Mouse (Mus musculus): Measurements from ENCODE around the gene Agap3. TPM values are rescaled to one million over a fixed set of nuclear protein-coding genes. Genes with fewer than 3 reads are reported as not detected.

Gene Agap3
- polyA plus RNA-seq, 1 experiment, result 44.7 TPM

- Histone ChIP-seq H3K27ac (ENCODE audit: insufficient read depth, low read length) (no peak overlapping the region), H3K4me1 (ENCODE audit: control insufficient read depth, insufficient read depth, insufficient read length) (no peaks in the 10 kb centered on the region), H3K27me3 (ENCODE audit: control insufficient read depth, insufficient read depth, low read length) (no peaks in the 10 kb centered on the region), H3K36me3 (ENCODE audit: control insufficient read depth, insufficient read depth, low read length) (no peaks in the 10 kb centered on the region), H3K4me3 (ENCODE audit: extremely low read depth, insufficient read depth, insufficient read length) (no peak overlapping the region)
- no peak for DNase-seq (ENCODE audit: low read depth in 1 of 2, low spot score in 2 of 2)
- TF ChIP-seq CTCF (IDR thresholded peaks at IDR 0.05; ENCODE audit: extremely low read depth, insufficient read depth, insufficient read length, insufficient replicate concordance) (no peak), POLR2A (IDR thresholded peaks at IDR 0.05; ENCODE audit: low read depth, low read length) (no peak)
- WGBS, result 54% methylated on average over 5 of the region's 5 CpGs
These were observed 82.3 kb downstream of the Agap3 start for GRCm38 (mm10) chr5:24534292-24534691.

- no peak overlapping the region for H3K27ac ChIP-seq (ENCODE audit: insufficient read depth, low read length)
- H3K4me3 ChIP-seq (ENCODE audit: extremely low read depth, insufficient read depth, insufficient read length), result no peak overlapping the region
- no peaks in the 10 kb centered on the region for H3K27me3 ChIP-seq (ENCODE audit: control insufficient read depth, insufficient read depth, low read length)
- DNase-seq (ENCODE audit: low read depth in 1 of 2, low spot score in 2 of 2), result no peak
- WGBS, result 78% methylated on average over 3 of the region's 3 CpGs
- H3K36me3 ChIP-seq (ENCODE audit: control insufficient read depth, insufficient read depth, low read length), result no peaks in the 10 kb centered on the region
- TF ChIP-seq POLR2A (IDR thresholded peaks at IDR 0.05; ENCODE audit: low read depth, low read length) (no peak), CTCF (IDR thresholded peaks at IDR 0.05; ENCODE audit: extremely low read depth, insufficient read depth, insufficient read length, insufficient replicate concordance) (no peak)
- no peaks in the 10 kb centered on the region for H3K4me1 ChIP-seq (ENCODE audit: control insufficient read depth, insufficient read depth, insufficient read length)
These were observed 83.8 kb downstream of the Agap3 start for GRCm38 (mm10) chr5:24535731-24536130.

DNA sequence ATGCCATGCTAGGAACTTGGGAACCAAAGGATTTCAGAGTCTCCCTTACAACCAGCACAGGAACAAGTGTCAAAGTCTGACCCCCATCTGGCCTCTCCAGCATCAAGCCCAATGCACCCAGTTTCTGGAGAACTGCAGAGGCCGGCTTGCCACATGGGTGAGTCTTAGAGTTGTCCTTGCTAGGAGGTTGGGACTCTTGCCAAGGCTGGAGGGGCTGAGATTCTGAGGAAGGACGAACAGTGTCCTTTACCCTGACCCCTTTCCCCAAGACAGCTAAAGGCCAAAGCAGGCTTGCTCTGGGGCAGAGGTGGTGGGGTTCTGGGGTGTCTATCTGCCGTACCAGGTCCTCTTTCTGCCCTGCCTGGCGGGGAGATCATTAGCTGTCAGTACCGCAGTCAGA is 84.5 kb downstream of the Agap3 start:
- DNase-seq (ENCODE audit: low read depth in 1 of 2, low spot score in 2 of 2), result no peak
- TF ChIP-seq CTCF (IDR thresholded peaks at IDR 0.05; ENCODE audit: extremely low read depth, insufficient read depth, insufficient read length, insufficient replicate concordance) (no peak), POLR2A (IDR thresholded peaks at IDR 0.05; ENCODE audit: low read depth, low read length) (no peak)
- H3K27me3 ChIP-seq (ENCODE audit: control insufficient read depth, insufficient read depth, low read length), result no peaks in the 10 kb centered on the region
- H3K36me3 ChIP-seq (ENCODE audit: control insufficient read depth, insufficient read depth, low read length), result no peaks in the 10 kb centered on the region
- WGBS, result 84% methylated on average over 5 of the region's 5 CpGs
- no peaks in the 10 kb centered on the region for H3K4me1 ChIP-seq (ENCODE audit: control insufficient read depth, insufficient read depth, insufficient read length)
- no peak overlapping the region for H3K27ac ChIP-seq (ENCODE audit: insufficient read depth, low read length)
- H3K4me3 ChIP-seq (ENCODE audit: extremely low read depth, insufficient read depth, insufficient read length), result no peak overlapping the region

DNA sequence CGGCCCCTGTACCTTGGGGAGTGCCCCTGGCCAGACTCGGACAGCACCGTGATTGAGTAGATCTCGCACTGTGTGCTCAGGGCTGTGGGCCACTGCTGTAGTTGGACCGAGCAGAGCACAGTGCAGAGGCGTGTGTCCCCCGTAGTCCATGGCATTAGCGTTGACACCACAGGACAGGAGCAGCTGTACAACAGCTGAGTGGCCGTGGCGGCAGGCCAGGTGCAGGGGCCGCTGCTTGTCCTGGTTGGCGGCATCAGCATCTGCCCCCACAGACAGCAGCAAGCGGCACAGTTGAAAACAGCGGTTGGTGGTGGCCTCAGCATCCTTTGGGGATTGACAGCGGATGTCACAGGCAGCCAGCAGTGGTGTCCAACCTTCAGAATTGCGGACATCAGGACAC is 85.6 kb downstream of the Agap3 start:
- H3K27me3 ChIP-seq (ENCODE audit: control insufficient read depth, insufficient read depth, low read length), result no peaks in the 10 kb centered on the region
- H3K4me3 ChIP-seq (ENCODE audit: extremely low read depth, insufficient read depth, insufficient read length), result no peak overlapping the region
- no peaks in the 10 kb centered on the region for H3K4me1 ChIP-seq (ENCODE audit: control insufficient read depth, insufficient read depth, insufficient read length)
- no peak overlapping the region for H3K27ac ChIP-seq (ENCODE audit: insufficient read depth, low read length)
- H3K36me3 ChIP-seq (ENCODE audit: control insufficient read depth, insufficient read depth, low read length), result no peaks in the 10 kb centered on the region
- DNase-seq (ENCODE audit: low read depth in 1 of 2, low spot score in 2 of 2), result no peak
- WGBS, result 74% methylated on average over 16 of the region's 16 CpGs
- TF ChIP-seq POLR2A (IDR thresholded peaks at IDR 0.05; ENCODE audit: low read depth, low read length) (no peak), CTCF (IDR thresholded peaks at IDR 0.05; ENCODE audit: extremely low read depth, insufficient read depth, insufficient read length, insufficient replicate concordance) (no peak)

GRCm38 (mm10) chr5:24539571-24540296 is 87.8 kb downstream of the Agap3 start:
- no peak overlapping the region for H3K27ac ChIP-seq (ENCODE audit: insufficient read depth, low read length)
- 86% methylated on average over 22 of the region's 22 CpGs for WGBS
- TF ChIP-seq POLR2A (IDR thresholded peaks at IDR 0.05; ENCODE audit: low read depth, low read length) (no peak), CTCF (IDR thresholded peaks at IDR 0.05; ENCODE audit: extremely low read depth, insufficient read depth, insufficient read length, insufficient replicate concordance) (no peak)
- no peaks in the 10 kb centered on the region for H3K36me3 ChIP-seq (ENCODE audit: control insufficient read depth, insufficient read depth, low read length)
- DNase-seq (ENCODE audit: low read depth in 1 of 2, low spot score in 2 of 2), result no peak
- no peak overlapping the region for H3K4me3 ChIP-seq (ENCODE audit: extremely low read depth, insufficient read depth, insufficient read length)
- H3K4me1 ChIP-seq (ENCODE audit: control insufficient read depth, insufficient read depth, insufficient read length), result no peaks in the 10 kb centered on the region
- no peaks in the 10 kb centered on the region for H3K27me3 ChIP-seq (ENCODE audit: control insufficient read depth, insufficient read depth, low read length)

- no peaks in the 10 kb centered on the region for H3K36me3 ChIP-seq (ENCODE audit: control insufficient read depth, insufficient read depth, low read length)
- DNase-seq (ENCODE audit: low read depth in 1 of 2, low spot score in 2 of 2), result no peak
- WGBS, result 14% methylated on average over 14 of the region's 14 CpGs
- no peaks in the 10 kb centered on the region for H3K27me3 ChIP-seq (ENCODE audit: control insufficient read depth, insufficient read depth, low read length)
- no peak within 1 kb of the TSS for H3K27ac ChIP-seq (ENCODE audit: insufficient read depth, low read length)
- TF ChIP-seq CTCF (IDR thresholded peaks at IDR 0.05; ENCODE audit: extremely low read depth, insufficient read depth, insufficient read length, insufficient replicate concordance), result no peak
- no peak for TF ChIP-seq POLR2A (IDR thresholded peaks at IDR 0.05; ENCODE audit: low read depth, low read length)
- no peak within 1 kb of the TSS for H3K4me3 ChIP-seq (ENCODE audit: extremely low read depth, insufficient read depth, insufficient read length)
- H3K4me1 ChIP-seq (ENCODE audit: control insufficient read depth, insufficient read depth, insufficient read length), result no peaks in the 10 kb centered on the region
These were observed 88.6 kb downstream of the Agap3 start, which contains the start of gene Asb10 for GRCm38 (mm10) chr5:24540387-24541143. Asb10 (minus strand) TSS chr5:24540978.

DNA sequence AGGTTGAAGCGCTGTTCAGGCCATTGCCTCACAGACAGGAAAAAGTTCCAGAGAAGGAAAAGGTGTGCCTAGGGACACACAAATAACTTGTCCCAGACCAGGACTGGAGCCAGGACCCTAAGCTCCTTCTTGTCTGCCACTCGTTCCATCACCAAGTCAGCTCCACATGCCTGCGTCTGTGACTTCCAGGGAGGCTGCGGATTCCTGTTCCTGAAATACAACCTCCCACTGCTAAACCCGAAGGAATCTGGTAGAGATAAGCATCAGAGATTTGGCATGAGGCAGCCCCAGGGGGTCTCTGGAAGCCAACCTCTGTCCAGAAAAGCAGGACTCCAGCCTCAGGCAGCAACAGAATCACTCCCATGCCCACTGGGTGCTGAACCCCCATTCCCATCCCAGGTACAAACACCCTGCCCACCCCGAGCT is 89.2 kb downstream of the Agap3 start:
- Histone ChIP-seq H3K36me3 (ENCODE audit: control insufficient read depth, insufficient read depth, low read length) (no peaks in the 10 kb centered on the region), H3K4me3 (ENCODE audit: extremely low read depth, insufficient read depth, insufficient read length) (no peak overlapping the region), H3K27ac (ENCODE audit: insufficient read depth, low read length) (no peak overlapping the region), H3K4me1 (ENCODE audit: control insufficient read depth, insufficient read depth, insufficient read length) (no peaks in the 10 kb centered on the region), H3K27me3 (ENCODE audit: control insufficient read depth, insufficient read depth, low read length) (no peaks in the 10 kb centered on the region)
- TF ChIP-seq POLR2A (IDR thresholded peaks at IDR 0.05; ENCODE audit: low read depth, low read length), result no peak
- TF ChIP-seq CTCF (IDR thresholded peaks at IDR 0.05; ENCODE audit: extremely low read depth, insufficient read depth, insufficient read length, insufficient replicate concordance), result no peak
- 31% methylated on average over 6 of the region's 6 CpGs for WGBS
- no peak for DNase-seq (ENCODE audit: low read depth in 1 of 2, low spot score in 2 of 2)
